Mouse (Mus musculus) ovary, postnatal 10 days (tissue): ENCODE measurements around the gene Cry2.

Experiments
- DNase-seq: peaks from one replicate; pipeline ENCODE4 v3.0.0; 2022; ENCODE audit warnings: low spot score

The Cry2 gene

DNA sequence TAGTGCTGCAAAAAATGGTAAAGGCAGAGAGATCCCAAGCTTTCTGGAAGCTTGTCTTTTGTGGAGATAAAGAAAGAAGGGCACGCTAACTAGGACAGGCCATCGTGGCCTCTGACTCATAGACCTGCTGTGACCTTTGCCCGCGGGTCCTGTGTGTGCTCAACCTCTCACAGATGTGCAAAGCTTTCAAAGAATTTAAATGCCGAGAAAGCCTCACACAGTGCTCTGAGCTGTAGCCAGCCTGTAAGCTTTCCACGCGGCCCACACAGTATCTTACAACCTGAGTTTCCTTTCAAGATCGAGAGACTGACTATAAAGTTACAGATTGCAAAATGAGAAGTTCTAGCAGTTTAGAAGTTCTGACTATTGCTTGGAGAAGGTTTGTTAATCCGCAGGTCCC is 12.0 kb upstream of the Cry2 start:
- no peak for DNase-seq

DNA sequence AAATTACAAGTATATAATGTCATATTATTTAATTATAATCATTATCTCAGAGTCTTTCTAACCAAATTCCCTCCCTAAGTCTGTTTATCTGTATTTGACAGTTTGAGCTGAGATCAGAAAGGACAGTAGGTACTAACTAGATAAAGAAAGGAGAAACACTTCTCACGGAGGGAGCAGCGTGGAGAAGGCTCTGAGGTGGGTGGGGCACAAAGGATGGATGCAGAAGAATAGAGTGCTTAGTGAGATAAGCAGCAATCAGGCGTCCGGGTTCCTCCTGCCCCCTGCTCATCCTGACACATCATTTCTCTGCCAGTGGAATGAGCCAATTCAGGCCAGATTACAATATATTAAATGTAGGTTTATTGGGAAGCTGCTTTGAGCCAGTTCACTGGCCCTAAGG is 10.5 kb upstream of the Cry2 start:
- DNase-seq: no peak

DNA sequence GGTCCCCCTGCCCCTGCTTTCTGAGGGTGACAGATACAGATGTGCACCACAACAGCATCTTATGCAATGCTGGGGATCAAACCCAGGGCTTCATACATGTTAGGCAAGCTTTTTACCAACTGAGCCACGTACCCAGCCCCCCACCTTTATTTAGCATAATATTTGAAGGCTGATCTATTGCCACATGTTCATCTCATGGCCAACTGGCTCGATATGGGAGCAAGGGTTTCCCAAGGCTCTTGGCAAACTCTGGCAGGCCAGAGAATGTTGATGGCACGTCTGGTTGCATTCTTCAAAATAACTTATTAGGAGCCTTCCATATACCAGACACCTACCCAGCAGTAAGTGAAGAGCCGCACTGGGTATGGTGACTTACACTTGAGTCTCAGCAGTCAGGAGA is 9.5 kb upstream of the Cry2 start:
- DNase-seq: no peak

DNA sequence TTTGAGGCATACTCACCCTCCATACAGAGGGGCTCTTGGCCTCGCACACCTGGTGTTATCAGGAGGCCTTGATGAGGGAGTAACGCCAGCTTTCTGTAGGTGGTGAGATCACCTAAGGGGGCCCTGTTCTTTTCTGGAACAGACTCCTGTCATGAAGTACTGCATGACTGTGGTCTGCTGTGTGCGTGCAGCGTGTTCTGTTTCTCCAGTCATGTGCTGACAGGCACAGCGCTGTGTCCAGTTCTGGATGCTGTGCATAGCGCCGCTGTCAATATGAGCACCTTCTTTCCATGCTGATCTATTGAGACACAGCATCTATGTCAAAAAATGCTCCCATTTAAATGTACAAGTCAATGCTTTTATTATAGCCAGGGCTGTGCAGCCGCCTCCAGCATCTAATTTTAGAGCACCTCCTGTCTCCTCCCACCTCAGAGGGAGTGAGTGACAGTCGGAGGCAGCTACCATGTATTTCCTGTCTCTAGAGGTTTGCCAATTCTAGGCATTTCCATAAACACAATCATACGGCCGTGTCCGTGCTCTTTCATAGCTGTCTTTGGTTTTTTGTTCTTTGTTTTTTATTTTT is 8.7 kb upstream of the Cry2 start:
- no peak for DNase-seq

DNA sequence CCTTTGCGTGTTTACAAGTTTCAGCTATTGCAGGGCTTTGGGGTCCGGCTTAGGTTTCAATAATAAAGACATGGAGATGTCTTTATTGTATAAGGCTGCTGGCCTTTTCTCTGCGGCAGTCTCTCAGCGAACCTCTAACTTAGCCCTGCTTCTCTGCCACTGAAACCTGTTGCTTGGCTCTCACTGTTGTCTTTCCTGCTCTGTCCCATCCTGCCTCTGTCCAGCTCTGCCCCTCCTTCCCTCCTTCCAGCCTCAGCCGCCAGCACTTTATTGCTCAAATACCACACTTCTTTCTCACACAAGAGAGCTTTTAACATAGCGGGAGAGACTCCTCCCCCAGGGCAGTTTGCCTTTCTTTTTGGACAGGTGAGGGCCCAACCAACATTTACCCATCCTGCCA is 6.6 kb upstream of the Cry2 start:
- no peak for DNase-seq

DNA sequence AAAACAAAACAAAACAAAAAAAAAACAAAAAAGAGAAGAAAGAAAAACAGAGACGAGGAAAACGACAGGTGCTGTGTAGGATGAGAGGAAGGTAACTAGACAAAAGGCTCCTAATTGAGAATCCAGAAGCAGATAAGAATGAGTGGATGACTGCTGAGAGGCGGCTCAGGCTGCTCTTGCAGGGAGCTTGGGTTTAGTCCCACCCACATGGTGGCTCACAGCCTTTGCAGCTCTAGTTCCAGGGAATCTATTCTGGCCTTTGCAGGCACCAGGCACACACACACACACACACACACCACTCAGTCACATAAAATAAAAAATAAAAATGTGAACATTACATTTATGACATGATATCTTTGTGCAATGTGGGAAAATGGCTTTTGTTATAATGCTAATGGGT is 4.7 kb upstream of the Cry2 start:
- DNase-seq: no peak

DNA sequence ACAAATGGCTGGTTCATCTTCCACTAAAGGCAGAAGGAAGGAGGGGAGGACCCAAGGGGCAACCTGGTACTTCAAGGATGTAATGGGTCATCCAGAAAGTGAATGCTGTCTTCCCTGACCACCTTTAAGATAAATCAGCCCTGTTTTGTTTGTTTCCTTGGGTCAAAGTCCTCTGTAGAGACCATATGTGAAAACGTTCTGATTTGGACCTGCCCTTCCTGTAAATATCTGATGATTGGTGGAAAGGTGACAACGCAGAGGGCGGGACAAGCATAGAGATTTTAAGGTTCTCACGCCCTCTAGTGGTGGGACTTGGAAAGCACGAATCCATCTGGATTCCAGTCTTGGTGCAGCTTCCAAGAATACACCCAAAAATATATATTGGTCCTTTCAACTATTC is 4.0 kb upstream of the Cry2 start:
- DNase-seq: no peak

DNA sequence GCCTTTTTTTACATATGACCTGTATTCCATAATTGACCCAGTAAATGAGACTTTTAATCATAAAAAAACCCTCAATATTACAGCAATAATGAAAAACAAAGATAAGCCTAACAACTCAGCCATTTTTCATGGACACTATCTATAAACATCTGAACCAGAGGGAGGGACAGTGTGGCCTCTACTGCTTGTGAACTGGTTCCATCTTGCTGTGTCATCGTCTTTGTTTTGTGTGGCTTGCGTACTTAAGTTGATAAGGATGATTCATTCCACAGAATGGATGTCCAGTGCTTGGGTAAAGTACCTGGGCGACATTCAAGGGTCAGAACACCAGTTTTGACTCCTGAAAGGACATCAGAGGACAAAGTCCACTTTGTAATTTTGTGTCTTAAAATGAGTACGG is 3.5 kb upstream of the Cry2 start:
- DNase-seq: no peak

DNA sequence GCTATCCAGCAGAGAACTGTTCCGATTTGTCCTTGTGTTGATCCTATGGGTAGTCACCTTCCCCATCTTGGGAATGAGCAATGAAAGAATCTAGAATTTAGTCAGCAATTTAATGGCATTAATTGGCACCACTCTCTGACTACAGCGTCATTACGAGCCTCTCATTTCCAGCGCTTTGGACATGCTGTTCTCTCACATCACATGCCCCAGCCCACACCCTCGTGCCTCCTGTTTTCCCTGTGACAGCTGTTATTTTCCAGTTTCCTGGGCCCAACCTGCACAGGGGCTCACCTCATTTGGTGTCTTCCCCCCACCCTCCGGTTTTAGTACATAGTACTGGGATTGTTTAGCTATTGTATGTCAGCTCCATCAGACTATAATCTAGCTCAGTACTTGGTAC is 1.2 kb upstream of the Cry2 start:
- DNase-seq: no peak

DNA sequence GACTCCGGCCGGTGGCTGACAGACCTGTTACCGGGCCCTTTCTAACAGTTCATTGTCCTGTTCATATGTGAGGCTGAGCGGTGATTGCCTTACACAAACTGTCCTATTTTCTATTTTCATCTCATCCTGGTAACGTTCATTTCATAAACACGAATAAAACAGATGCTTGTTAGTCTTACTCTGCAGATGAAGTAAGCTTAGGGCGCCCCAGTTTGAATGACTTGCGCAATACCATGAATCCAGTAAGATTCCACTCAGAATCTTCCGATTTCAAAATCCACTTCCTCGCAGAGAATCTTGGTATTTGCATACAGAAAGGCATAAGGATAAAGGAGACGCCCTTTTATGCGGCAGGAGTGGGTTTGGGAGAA is 517 bp upstream of the Cry2 start:
- DNase-seq: no peak

DNA sequence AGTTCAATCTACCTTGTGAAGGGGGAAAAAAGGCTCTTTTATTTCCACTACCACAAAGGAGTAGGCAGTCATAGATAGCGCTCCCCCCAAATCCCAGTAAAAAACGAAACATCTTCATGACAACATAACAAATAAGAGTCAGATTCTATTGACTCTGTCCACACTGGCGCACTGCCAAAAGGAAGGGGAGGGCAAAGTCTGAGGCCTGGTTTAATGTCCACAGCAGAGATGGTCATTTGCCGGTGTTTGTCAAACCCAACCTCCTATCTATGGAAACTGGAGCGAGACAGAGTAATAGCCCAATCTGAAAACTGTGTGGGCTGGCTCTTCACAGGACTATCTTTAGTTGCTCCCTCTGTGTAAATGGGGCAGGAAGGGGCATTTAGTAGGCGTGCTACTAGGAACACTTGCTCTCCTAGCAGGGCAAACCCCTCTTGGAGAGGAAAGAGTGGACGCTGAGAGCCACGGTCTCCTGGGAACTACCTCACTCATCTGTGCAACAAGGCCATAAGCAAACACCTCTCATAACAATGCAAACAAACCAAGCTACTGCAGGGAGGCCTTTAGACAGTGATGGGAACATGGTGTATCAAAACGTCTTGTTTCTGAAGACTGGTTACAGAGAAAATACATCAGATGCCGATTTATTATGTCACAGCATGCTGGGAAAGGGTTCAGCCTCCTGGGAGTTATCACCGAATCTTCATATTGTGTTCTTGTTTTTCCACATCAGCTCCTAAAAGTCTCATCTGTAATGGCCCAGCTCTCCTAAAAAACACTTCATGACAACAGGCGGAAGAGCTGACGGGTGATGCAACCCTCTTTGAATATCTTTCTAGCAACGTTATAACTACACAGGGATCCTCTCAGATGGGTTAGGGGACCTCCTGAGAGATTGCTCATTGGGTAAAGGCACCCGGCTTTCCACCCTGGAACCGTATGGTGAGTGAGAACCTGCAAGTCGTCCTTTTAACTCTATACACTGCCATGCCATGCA is 1.2 kb downstream of the Cry2 start:
- no peak for DNase-seq

DNA sequence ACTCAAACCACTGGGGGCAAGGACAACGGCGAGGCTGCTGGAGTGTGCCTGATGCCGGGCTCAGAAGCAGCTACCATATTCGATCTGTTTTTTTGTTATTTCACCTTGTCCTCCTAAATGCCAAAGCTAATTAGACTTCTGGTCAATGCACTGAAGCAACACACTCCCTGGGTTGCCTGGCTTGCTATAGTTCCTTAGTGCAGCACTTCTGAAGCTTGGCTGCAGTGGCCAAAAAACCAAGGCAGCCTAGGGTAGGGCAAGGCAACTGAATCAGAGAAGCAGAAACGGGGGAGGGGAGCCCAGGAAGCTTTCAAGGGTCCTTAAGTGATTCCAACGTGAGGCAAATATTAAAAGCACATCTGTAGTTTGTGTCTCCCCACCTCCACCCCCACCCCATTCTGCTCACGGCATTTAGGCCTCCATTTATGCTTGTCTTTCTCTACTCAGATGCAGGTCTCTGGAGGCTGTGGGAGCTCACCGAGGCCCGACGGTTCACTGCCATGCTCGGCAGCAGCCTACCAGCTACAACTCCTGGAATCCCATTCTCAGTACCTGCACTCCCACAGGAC is 2.1 kb downstream of the Cry2 start:
- DNase-seq: no peak

DNA sequence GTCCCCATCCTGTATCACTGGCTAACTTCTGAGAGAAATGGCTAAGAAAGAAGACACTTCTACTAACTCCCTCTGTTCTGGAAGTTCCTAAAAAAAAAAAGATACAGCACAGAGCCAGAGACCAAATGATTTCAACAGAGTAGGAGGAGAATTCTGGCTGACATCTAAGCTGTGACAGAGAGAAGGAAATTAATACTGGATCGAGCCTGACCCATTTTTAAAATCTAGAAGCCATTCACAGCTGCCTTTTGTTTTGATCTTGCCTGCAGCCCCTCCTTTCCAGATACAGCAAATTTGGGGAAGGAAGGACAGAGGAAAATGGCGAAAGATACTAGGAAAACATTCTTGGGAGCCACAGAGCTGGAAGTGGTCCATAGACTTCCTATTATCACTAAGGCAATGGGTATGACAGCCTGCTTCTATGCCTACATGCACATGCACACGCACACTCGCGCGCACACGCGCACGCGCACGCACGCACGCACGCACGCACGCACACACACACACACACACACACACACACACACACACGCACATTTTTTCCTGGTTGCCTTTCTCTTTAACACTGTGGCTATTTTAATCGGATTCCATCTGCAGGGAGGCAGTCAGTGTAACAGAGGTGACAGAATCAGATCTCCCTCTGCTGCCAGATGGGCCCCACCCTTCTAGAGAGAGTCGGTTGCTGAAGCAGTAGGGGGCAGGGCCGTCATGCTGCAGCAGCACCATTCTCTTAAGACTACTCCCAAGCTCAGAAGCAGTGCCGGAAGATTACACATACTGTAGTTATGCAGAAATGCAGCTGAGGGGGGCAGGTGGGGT is 2.9 kb downstream of the Cry2 start:
- no peak for DNase-seq

DNA sequence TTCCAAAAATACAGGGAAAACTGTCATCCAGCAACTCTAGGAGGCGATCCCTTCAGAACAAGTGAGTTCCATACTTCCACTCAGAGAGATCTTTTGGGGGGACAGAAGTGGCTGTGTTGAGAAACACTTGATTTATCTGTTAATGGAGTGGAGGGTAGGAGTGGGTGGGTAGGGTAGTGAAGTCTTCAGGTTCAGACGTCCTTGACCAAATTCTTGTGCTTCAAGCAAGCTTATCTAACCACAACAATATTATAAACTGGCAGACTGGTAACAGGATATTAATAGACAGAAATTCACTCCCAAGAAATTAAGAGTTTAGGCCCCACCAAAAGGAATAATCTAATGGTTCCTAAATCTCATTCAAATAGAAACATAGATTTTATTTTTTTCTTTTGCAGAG is 3.8 kb downstream of the Cry2 start:
- DNase-seq: no peak

DNA sequence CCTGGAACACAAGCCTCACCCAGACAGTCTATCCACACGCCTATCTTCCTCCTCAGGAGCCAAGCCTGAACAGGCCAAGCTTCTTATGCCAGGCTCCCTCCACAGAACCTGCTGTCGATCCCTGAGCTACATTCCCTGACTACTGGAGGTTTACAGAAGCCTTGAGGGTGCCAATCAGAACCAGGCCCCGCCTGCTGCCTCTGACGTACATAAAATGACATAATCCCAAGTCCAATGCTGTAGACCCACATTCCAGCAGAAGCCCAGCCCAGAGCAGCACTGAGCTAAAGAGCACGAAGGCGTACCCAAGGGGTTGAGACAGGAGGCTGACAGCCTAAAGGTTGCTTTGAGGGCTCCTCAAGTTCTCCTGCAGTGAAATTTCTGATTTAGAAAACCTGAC is 6.0 kb downstream of the Cry2 start:
- DNase-seq: no peak

DNA sequence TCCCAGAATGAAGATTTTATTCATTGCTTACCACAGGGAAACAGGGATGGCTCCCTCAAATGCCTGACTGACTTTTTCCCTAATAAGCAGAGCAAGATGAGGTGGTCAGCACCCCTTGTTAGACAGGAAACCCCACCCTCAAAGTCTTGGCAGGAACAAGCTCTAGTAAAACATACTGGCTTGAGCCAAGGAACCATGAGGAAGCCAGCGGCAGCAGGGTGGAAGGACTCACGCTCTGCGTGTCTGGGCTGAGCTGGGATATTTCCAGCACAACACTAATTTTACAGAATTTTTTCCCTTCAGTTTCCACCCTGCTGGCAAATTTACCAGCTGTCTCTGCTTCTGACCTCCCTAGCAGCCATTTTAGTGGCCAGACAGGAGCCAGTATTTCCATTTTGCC is 7.4 kb downstream of the Cry2 start:
- no peak for DNase-seq

DNA sequence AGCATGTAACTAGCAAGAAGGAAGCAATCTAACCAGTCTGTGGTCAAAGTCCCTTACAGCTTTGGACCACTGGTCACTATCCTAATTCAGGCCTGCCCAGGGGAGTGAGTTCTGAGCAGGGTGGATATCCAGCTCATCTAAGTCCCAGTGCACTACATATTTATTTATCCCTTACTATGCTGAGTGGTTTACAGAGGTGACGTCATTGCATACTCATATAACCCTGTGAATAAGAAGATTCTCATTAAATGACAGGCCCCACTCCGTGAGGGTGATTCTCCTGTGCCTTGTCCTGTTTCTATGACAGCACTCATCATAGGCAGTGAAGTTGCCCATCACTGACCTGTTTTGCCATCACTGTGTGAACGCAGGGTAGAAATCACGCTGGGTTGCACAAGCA is 8.5 kb downstream of the Cry2 start:
- DNase-seq: no peak

DNA sequence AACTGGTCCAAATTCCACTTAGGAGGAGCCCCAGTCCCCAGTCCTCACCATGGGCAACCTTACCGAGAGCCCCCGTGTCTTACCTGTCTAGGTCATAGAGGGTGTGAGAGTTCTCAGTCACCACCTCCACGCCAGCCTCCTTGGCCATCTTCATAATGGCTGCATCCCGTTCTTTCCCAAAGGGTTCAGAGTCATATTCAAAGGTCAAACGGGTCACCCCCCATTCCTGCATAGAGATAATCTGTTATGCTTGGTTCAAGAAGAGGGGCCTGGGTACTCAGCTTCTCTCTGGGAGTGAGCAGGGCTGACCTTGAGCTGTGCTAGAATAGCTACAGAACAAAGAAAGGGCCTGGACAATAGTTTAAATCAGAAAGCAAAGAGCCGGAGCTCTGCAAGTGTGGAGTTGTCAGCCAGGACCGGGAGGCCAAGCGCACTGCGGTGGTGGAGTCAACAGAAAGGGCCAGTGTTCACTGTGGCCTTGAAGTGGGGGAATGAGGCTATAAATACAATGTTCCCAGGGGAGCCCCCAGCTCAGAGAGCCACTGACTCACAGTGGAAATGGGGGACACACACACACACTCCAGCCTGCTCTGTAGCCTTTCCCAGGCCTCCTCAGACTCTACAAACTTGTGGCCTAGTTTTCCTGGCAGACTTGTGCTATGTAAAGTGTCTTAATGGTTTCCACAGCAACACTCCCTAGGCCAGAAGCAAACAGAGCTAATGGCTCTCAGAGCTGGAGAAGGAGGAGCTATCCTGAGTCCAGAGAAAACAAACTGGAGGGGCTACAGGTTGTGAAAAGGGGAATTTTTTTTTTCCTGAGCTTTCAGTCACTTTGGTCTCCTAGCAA is 9.2 kb downstream of the Cry2 start:
- DNase-seq: no peak

DNA sequence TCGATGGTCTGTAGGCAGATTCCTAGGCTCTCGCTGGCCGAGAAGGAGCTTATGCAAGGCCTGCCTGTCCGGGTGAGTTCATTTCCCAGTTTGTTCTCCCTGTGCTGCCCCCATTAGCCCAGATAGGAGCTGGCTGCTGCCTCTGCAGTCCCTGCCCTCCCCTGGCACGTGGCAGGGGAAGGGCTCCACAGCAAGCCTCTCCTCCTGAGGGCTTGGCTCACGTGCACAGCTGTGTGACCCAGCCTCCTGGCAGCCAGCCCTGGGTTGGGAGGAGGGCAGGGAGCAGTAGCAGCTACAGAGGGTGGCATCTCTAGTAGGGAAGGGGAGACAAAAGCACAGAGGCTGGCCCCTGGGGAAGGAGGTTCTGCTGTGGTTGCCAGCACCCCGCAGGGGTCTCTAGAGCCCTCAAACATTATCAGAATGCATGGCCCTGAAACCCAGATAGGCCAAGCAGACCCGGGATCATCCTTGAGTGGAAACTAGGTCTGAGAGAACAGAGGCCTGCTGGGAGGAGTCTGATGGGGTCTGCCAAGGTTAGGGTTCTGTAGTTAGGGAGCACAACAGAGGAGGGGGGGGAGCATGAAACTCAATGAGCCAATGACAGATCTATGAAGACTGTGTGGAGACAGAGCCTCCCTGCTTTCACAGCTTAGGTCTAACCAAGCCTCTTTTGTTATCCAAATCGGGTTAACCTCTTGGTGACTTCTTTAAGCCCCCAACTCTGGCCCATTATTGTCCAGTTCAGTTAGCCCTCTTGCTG is 10.0 kb downstream of the Cry2 start:
- DNase-seq: peak; percentile 67

DNA sequence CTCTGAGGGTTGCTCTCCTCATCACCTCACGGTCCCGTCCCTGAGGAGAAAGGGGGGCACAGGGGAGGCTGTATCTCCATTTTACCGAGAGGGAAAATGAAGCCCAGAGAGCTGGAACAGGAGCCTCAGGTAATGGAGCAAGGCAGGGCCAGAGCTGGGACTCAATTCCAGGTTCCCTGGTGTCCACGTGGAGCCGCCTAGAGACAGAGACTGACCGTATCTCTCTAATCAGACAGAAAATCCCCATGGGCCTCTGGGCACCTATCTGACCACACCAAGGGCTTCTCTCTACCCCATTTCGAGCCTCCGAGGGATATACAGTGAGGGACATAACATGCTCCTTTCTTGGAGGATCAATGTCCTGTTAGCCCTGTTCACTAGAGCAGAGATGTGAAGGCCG is 10.7 kb downstream of the Cry2 start:
- no peak for DNase-seq
